Mouse (Mus musculus): ENCODE results near the gene Sfswap. TPM values are rescaled to one million over a fixed set of nuclear protein-coding genes. Genes with fewer than 3 reads are reported as not detected.
"Not testable (repeated sequence)": the region's sequence is repeated elsewhere in the genome, so short reads cannot be mapped to it uniquely, and the experiment has no call there.

The Sfswap gene
- polyA plus RNA-seq, 1 experiment from 2014 or later, result 13.7 TPM

- not testable (repeated sequence) for H3K9me3 ChIP-seq (replicated peaks; ENCODE audit: control insufficient read depth, low read length); H3K9ac ChIP-seq (ENCODE audit: low read depth, low read length); H3K4me1 ChIP-seq (ENCODE audit: control insufficient read depth, low read depth, low read length); H3K4me2 ChIP-seq (ENCODE audit: low read depth, low read length); H3K4me3 ChIP-seq (ENCODE audit: low read depth, low read length); H3K36me3 ChIP-seq (ENCODE audit: control insufficient read depth, insufficient read depth); H3K27ac ChIP-seq (ENCODE audit: low read length); ATAC-seq (ENCODE audit: low read depth); H3K27me3 ChIP-seq (ENCODE audit: control insufficient read depth, insufficient read depth, low read depth, low read length)
- WGBS (ENCODE audit: insufficient replicate concordance), result 22% methylated on average over 9 of the region's 9 CpGs
Measured at GRCm38 (mm10) chr5:129463648-129464047, 37.4 kb upstream of the Sfswap start.

DNA sequence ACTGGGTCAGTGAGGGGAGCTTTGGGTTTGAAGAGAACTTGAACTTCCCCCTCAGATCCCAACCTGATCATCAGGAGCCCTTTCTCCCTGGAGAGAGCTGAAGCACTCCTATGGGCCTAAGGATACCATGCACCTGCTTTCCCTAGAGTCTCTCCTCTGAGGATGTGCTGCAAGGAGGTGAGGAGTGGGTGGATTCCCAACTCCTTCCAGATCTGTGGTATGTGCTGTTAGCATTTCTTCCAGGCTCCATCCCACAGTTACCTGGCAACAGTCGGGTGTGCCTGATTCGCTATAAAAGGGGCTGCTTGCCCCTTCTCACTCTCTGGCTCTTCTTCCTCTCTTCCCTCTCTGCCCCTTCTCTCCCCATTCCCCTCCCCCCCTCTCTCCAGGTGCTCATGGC is 35.2 kb upstream of the Sfswap start:
- Histone ChIP-seq H3K36me3 (ENCODE audit: control insufficient read depth, insufficient read depth) (no peaks in the 10 kb centered on the region), H3K27ac (ENCODE audit: low read length) (no peak overlapping the region), H3K27me3 (ENCODE audit: control insufficient read depth, insufficient read depth, low read depth, low read length) (no peaks in the 10 kb centered on the region), H3K4me2 (ENCODE audit: low read depth, low read length) (no peak overlapping the region), H3K9ac (ENCODE audit: low read depth, low read length) (no peak overlapping the region), H3K4me1 (ENCODE audit: control insufficient read depth, low read depth, low read length) (no peaks in the 10 kb centered on the region), H3K9me3 (replicated peaks; ENCODE audit: control insufficient read depth, low read length) (no peaks in the 10 kb centered on the region), H3K4me3 (ENCODE audit: low read depth, low read length) (no peak overlapping the region)
- WGBS (ENCODE audit: insufficient replicate concordance), result 47% methylated on average over 2 of the region's 2 CpGs
- no peak for ATAC-seq (ENCODE audit: low read depth)

GRCm38 (mm10) chr5:129475532-129476045 is 25.4 kb upstream of the Sfswap start:
- Histone ChIP-seq H3K4me3 (ENCODE audit: low read depth, low read length) (no peak overlapping the region), H3K27ac (ENCODE audit: low read length) (no peak overlapping the region), H3K4me1 (ENCODE audit: control insufficient read depth, low read depth, low read length) (no peaks in the 10 kb centered on the region), H3K4me2 (ENCODE audit: low read depth, low read length) (no peak overlapping the region), H3K9me3 (replicated peaks; ENCODE audit: control insufficient read depth, low read length) (no peaks in the 10 kb centered on the region), H3K36me3 (ENCODE audit: control insufficient read depth, insufficient read depth) (no peaks in the 10 kb centered on the region), H3K27me3 (ENCODE audit: control insufficient read depth, insufficient read depth, low read depth, low read length) (no peaks in the 10 kb centered on the region; the same call in 1 of the 2 replicates), H3K9ac (ENCODE audit: low read depth, low read length) (no peak overlapping the region)
- 46% methylated on average over 3 of the region's 3 CpGs for WGBS (ENCODE audit: insufficient replicate concordance)
- ATAC-seq (ENCODE audit: low read depth), result no peak

- ATAC-seq (ENCODE audit: low read depth), result no peak
Measured at GRCm38 (mm10) chr5:129489879-129490278, 11.1 kb upstream of the Sfswap start.

DNA sequence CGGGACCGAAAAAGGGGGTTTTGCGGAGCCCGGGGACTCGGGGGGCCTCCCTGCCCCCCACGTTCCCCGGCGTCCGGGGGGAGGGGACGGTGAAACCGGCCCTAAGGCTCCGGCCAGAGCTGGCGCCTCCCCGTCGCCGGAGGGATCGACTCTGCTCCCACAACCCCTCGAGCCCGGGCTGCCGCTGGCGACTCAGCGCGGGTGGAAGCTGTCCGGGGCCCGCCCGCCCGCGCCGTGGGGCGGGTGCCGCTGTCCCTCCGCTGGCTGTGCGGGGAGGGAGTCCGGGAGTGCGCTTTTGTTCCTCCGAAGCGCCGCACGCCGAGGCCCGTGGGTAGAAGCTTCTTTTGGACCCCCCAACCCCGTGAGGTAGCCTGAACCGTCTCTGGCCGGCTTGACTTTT is 650 bp downstream of the Sfswap start:
- peaks cover 24% of the 10 kb centered on the region for H3K36me3 ChIP-seq (ENCODE audit: control insufficient read depth, insufficient read depth)
- H3K27ac ChIP-seq (ENCODE audit: low read length), result peak overlapping the region; percentile 79
- H3K4me2 ChIP-seq (ENCODE audit: low read depth, low read length), result peak overlapping the region; percentile 94
- H3K27me3 ChIP-seq (ENCODE audit: control insufficient read depth, insufficient read depth, low read depth, low read length), result peaks cover 1% of the 10 kb centered on the region; the same call in 1 of the 2 replicates
- peak overlapping the region; percentile 85 for H3K4me3 ChIP-seq (ENCODE audit: low read depth, low read length)
- peak; percentile 62 for ATAC-seq (ENCODE audit: low read depth)
- peak overlapping the region; percentile 93 for H3K9ac ChIP-seq (ENCODE audit: low read depth, low read length)
- no peaks in the 10 kb centered on the region for H3K9me3 ChIP-seq (replicated peaks; ENCODE audit: control insufficient read depth, low read length)
- H3K4me1 ChIP-seq (ENCODE audit: control insufficient read depth, low read depth, low read length), result peaks cover 13% of the 10 kb centered on the region
- under 1% methylated on average over 44 of the region's 44 CpGs for WGBS (ENCODE audit: insufficient replicate concordance)

More at GRCm38 (mm10) chr5:129489879-129490278, 11.1 kb upstream of the Sfswap start:
- H3K27me3 ChIP-seq (ENCODE audit: control insufficient read depth, insufficient read depth, low read depth, low read length), result no peaks in the 10 kb centered on the region
- H3K4me1 ChIP-seq (ENCODE audit: control insufficient read depth, low read depth, low read length), result no peaks in the 10 kb centered on the region
- no peaks in the 10 kb centered on the region for H3K9me3 ChIP-seq (replicated peaks; ENCODE audit: control insufficient read depth, low read length)
- H3K9ac ChIP-seq (ENCODE audit: low read depth, low read length), result no peak overlapping the region
- H3K27ac ChIP-seq (ENCODE audit: low read length), result no peak overlapping the region
- H3K4me2 ChIP-seq (ENCODE audit: low read depth, low read length), result no peak overlapping the region
- H3K36me3 ChIP-seq (ENCODE audit: control insufficient read depth, insufficient read depth), result no peaks in the 10 kb centered on the region
- WGBS (ENCODE audit: insufficient replicate concordance), result 22% methylated on average over 10 of the region's 10 CpGs
- H3K4me3 ChIP-seq (ENCODE audit: low read depth, low read length), result no peak overlapping the region

GRCm38 (mm10) chr5:129506886-129507285 is 5.9 kb downstream of the Sfswap start:
- Histone ChIP-seq H3K9ac (ENCODE audit: low read depth, low read length) (no peak overlapping the region), H3K9me3 (replicated peaks; ENCODE audit: control insufficient read depth, low read length) (no peaks in the 10 kb centered on the region), H3K4me2 (ENCODE audit: low read depth, low read length) (no peak overlapping the region), H3K4me3 (ENCODE audit: low read depth, low read length) (no peak overlapping the region), H3K27me3 (ENCODE audit: control insufficient read depth, insufficient read depth, low read depth, low read length) (no peaks in the 10 kb centered on the region), H3K4me1 (ENCODE audit: control insufficient read depth, low read depth, low read length) (peaks cover 13% of the 10 kb centered on the region), H3K36me3 (ENCODE audit: control insufficient read depth, insufficient read depth) (peaks cover 65% of the 10 kb centered on the region), H3K27ac (ENCODE audit: low read length) (no peak overlapping the region)
- 86% methylated on average over 4 of the region's 4 CpGs for WGBS (ENCODE audit: insufficient replicate concordance)
- no peak for ATAC-seq (ENCODE audit: low read depth)

DNA sequence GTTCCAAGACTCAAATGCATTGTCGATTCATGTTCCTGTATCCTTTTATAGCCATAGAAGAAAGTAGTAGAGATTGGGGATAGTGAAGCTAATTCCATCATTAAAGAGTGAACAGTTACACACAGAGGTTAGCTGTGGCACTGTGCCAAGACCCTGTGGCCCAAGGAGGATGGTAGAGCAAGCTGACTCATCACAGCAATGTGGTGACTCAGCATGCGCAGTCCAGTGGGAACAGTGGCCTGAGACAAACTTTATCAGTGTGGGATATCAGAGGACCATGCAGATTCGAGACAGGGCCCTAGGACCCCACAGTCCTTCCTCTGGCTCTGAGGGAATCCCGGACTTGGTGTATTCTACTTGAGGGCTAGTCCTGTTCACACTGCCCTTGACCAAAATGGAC is 17.2 kb downstream of the Sfswap start:
- Histone ChIP-seq H3K27me3 (ENCODE audit: control insufficient read depth, insufficient read depth, low read depth, low read length) (no peaks in the 10 kb centered on the region), H3K9ac (ENCODE audit: low read depth, low read length) (no peak overlapping the region), H3K4me2 (ENCODE audit: low read depth, low read length) (no peak overlapping the region), H3K4me1 (ENCODE audit: control insufficient read depth, low read depth, low read length) (no peaks in the 10 kb centered on the region), H3K4me3 (ENCODE audit: low read depth, low read length) (no peak overlapping the region), H3K27ac (ENCODE audit: low read length) (no peak overlapping the region), H3K36me3 (ENCODE audit: control insufficient read depth, insufficient read depth) (peaks cover 49% of the 10 kb centered on the region), H3K9me3 (replicated peaks; ENCODE audit: control insufficient read depth, low read length) (no peaks in the 10 kb centered on the region)
- ATAC-seq (ENCODE audit: low read depth), result 0 out of 2 replicates have a peak, but pooled peaks have one; percentile 32
- WGBS (ENCODE audit: insufficient replicate concordance), result 72% methylated on average over 4 of the region's 4 CpGs

GRCm38 (mm10) chr5:129518786-129519185 is 17.8 kb downstream of the Sfswap start:
- H3K4me2 ChIP-seq (ENCODE audit: low read depth, low read length), result no peak overlapping the region
- H3K27ac ChIP-seq (ENCODE audit: low read length), result no peak overlapping the region
- H3K27me3 ChIP-seq (ENCODE audit: control insufficient read depth, insufficient read depth, low read depth, low read length), result no peaks in the 10 kb centered on the region
- 77% methylated on average over 1 of the region's 1 CpGs for WGBS (ENCODE audit: insufficient replicate concordance)
- H3K9ac ChIP-seq (ENCODE audit: low read depth, low read length), result no peak overlapping the region
- no peaks in the 10 kb centered on the region for H3K9me3 ChIP-seq (replicated peaks; ENCODE audit: control insufficient read depth, low read length)
- H3K4me1 ChIP-seq (ENCODE audit: control insufficient read depth, low read depth, low read length), result no peaks in the 10 kb centered on the region
- ATAC-seq (ENCODE audit: low read depth), result no peak
- H3K36me3 ChIP-seq (ENCODE audit: control insufficient read depth, insufficient read depth), result peaks cover 49% of the 10 kb centered on the region
- H3K4me3 ChIP-seq (ENCODE audit: low read depth, low read length), result no peak overlapping the region

DNA sequence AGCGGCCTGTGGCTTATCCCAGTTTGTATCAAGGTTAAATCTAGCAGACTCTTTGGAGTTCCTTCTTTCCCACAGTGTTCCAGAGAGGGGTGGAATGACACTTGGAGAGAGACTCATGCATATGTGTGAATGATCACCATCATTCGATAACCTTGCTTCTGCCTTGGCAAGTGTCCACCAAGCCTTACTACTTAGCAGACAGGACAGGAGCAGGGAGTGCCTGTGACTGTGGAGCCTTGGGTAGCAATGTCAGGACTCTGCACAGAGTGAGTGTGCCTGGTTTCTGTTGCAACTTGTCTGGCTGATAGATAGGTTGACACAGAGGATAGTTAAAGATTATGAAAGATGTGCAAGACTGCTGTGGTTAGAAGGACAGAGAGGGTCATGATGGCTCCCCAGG is 18.6 kb downstream of the Sfswap start:
- Histone ChIP-seq H3K4me1 (ENCODE audit: control insufficient read depth, low read depth, low read length) (no peaks in the 10 kb centered on the region), H3K36me3 (ENCODE audit: control insufficient read depth, insufficient read depth) (peaks cover 44% of the 10 kb centered on the region), H3K9ac (ENCODE audit: low read depth, low read length) (no peak overlapping the region), H3K27me3 (ENCODE audit: control insufficient read depth, insufficient read depth, low read depth, low read length) (no peaks in the 10 kb centered on the region), H3K4me3 (ENCODE audit: low read depth, low read length) (no peak overlapping the region), H3K27ac (ENCODE audit: low read length) (no peak overlapping the region), H3K9me3 (replicated peaks; ENCODE audit: control insufficient read depth, low read length) (no peaks in the 10 kb centered on the region), H3K4me2 (ENCODE audit: low read depth, low read length) (no peak overlapping the region)
- 96% methylated on average over 2 of the region's 2 CpGs for WGBS (ENCODE audit: insufficient replicate concordance)
- ATAC-seq (ENCODE audit: low read depth), result no peak
